12 mouse cellular contexts compared by ENCODE assay signal in genomic region chr17:57261796-57262195, GRCm38 (mm10).
"Had no signal": no experiment of that assay in that cellular context is flagged by ENCODE, and none has a peak within 500 bp of the region (broad histone marks: within the 10 kb centered on the region; RNA-seq: fewer than 3 reads in every experiment).

No protein-coding gene starts in this region.

- H3K27ac ChIP-seq: layer of hippocampus, adult 2 months; limb, embryonic 12.5 days; liver, embryonic 14.5 days; midbrain, embryonic 13.5 days had no signal

- H3K9me3 ChIP-seq: limb, embryonic 12.5 days; midbrain, embryonic 13.5 days had no signal

- ATAC-seq: lung, postnatal 0 days; midbrain, embryonic 13.5 days had no signal

- DNase-seq: kidney, postnatal 10 days; kidney, postnatal 4 days; liver; lung, adult 2 months; lung, postnatal 36 days; right cerebral cortex, postnatal 14 days; thymus, postnatal 4 days had no signal

- H3K9ac ChIP-seq: limb, embryonic 12.5 days; liver, embryonic 14.5 days; midbrain, embryonic 13.5 days had no signal

- H3K27me3 ChIP-seq: limb, embryonic 12.5 days; midbrain, embryonic 13.5 days had no signal

- H3K4me1 ChIP-seq: midbrain, embryonic 13.5 days had no signal

- H3K4me3 ChIP-seq: layer of hippocampus, adult 2 months; limb, embryonic 12.5 days; midbrain, embryonic 13.5 days had no signal

- H3K4me2 ChIP-seq: limb, embryonic 12.5 days; midbrain, embryonic 13.5 days had no signal
